In genomic region chr13:93299316-93299715, GRCm38 (mm10) we compare ENCODE assay signal across 8 mouse cellular contexts. TPM values are rescaled to one million over a fixed set of nuclear protein-coding genes. Genes with fewer than 3 reads are reported as not detected.
DNase-seq lines count a peak whose midpoint lies in the region; ATAC-seq lines count a peak whose summit lies in the region.

Gene Homer1, plus strand, starts transcription at chr13:93299635.

- no peaks in the 10 kb centered on the region for H3K9me3 ChIP-seq in forebrain, embryonic 15.5 days
- H3K9me3 ChIP-seq in midbrain, embryonic 15.5 days = no peaks in the 10 kb centered on the region

- no peak within 1 kb of the TSS for H3K9ac ChIP-seq in forebrain, embryonic 15.5 days (replicated peaks)
- no peak within 1 kb of the TSS for H3K9ac ChIP-seq in midbrain, embryonic 15.5 days

- H3K4me3 ChIP-seq in forebrain, embryonic 15.5 days = no peak within 1 kb of the TSS
- no peak within 1 kb of the TSS for H3K4me3 ChIP-seq in midbrain, embryonic 15.5 days

- intact Hi-C loops in heart, postnatal 36 days (cut with DNase I) = no loop called here

- no peak within 1 kb of the TSS for H3K4me2 ChIP-seq in forebrain, embryonic 15.5 days (replicated peaks)
- H3K4me2 ChIP-seq in midbrain, embryonic 15.5 days = no peak within 1 kb of the TSS

- 56% methylated on average over 5 of the region's 5 CpGs for WGBS in forebrain, embryonic 15.5 days
- WGBS in midbrain, embryonic 15.5 days = 66% methylated on average over 5 of the region's 5 CpGs

- no peaks in the 10 kb centered on the region for H3K27me3 ChIP-seq in forebrain, embryonic 15.5 days
- no peaks in the 10 kb centered on the region for H3K27me3 ChIP-seq in midbrain, embryonic 15.5 days (replicated peaks)

- no peak for DNase-seq in left cerebral cortex, adult 18-20 months (ENCODE audit: low spot score in 2 of 2)
- no peak for DNase-seq in left cerebral cortex, adult 11 months (ENCODE audit: low spot score)
- no peak for DNase-seq in heart, postnatal 36 days
- no peak for DNase-seq in kidney, adult 11 months
- no peak for DNase-seq in embryo, embryonic 10 days (ENCODE audit: low spot score)
- no peak for DNase-seq in MN1 (ENCODE audit: low spot score)

- no peaks in the 10 kb centered on the region for H3K36me3 ChIP-seq in forebrain, embryonic 15.5 days
- no peaks in the 10 kb centered on the region for H3K36me3 ChIP-seq in midbrain, embryonic 15.5 days (replicated peaks)

- H3K4me1 ChIP-seq in forebrain, embryonic 15.5 days = peaks cover 5% of the 10 kb centered on the region
- H3K4me1 ChIP-seq in midbrain, embryonic 15.5 days = peaks cover 6% of the 10 kb centered on the region

- no peak for ATAC-seq in forebrain, embryonic 15.5 days (replicated peaks)
- no peak for ATAC-seq in midbrain, embryonic 15.5 days (replicated peaks)

- no peak within 1 kb of the TSS for H3K27ac ChIP-seq in forebrain, embryonic 15.5 days (replicated peaks)
- no peak within 1 kb of the TSS for H3K27ac ChIP-seq in midbrain, embryonic 15.5 days

RNA-seq across cellular contexts. Expression of gene Homer1, which starts in this region (rescaled TPM):
- 100 to 1,000 TPM; 319 to 463 TPM for total RNA-seq in left cerebral cortex, adult 18-20 months (2021)
- 15.6 and 17.4 TPM in 2 replicates for polyA plus RNA-seq in forebrain, embryonic 15.5 days (2015; fragmentation: Nextera tagmentation; extraction: Ambion mirVana)
- 10 to 100 TPM; 49.5 to 66.8 TPM for total RNA-seq in heart, postnatal 36 days (2021)
- 11.0 and 11.1 TPM in 2 replicates for polyA plus RNA-seq in midbrain, embryonic 15.5 days (2015; fragmentation: Nextera tagmentation; extraction: Ambion mirVana)

Comparison
In these comparisons a context has a peak if more than half of its experiments do, and no peak if none do; other contexts are left out.
1. RNA of gene Homer1 (total RNA-seq): 319 to 463 TPM in left cerebral cortex, adult 18-20 months; 49.5 to 66.8 TPM in heart, postnatal 36 days; every median in the first group is over 4 times any median in the second.